Mouse (Mus musculus) kidney, adult 2 months (tissue): Measurements from ENCODE around the gene Nup107. TPM values are rescaled to one million over a fixed set of nuclear protein-coding genes. Genes with fewer than 3 reads are reported as not detected.
A peak's percentile ranks its signal among the peaks of the same experiment; 100 is the strongest.

Experiments used
- DNase-seq: peaks from one replicate; pipeline ENCODE4 v3.0.0; 2021
- H3K27ac ChIP-seq: fragments of 200-500 bp; 2 replicates; pipeline ENCODE4 v1.5.1; 2012; ENCODE audit warnings: low read depth, low read length, control low read depth, inconsistent platforms; ENCODE audit not compliant: insufficient read depth
- H3K27me3 ChIP-seq: fragments of 200-500 bp; replicated peaks from 2 replicates; pipeline ENCODE4 v1.6.1; 2012; ENCODE audit warnings: mild to moderate bottlenecking, moderate library complexity, low read length, inconsistent platforms; ENCODE audit not compliant: control insufficient read depth, insufficient read depth
- H3K36me3 ChIP-seq: fragments of 200-500 bp; 2 replicates; pipeline ENCODE4 v1.6.1; 2012; ENCODE audit warnings: mild to moderate bottlenecking, moderate library complexity, low read length, inconsistent platforms; ENCODE audit not compliant: control insufficient read depth, insufficient read depth
- H3K4me1 ChIP-seq: fragments of 200-500 bp; 2 replicates; pipeline ENCODE4 v1.6.1; 2011; ENCODE audit warnings: low read length; ENCODE audit not compliant: control insufficient read depth, insufficient read depth
- H3K4me3 ChIP-seq: fragments of 200-500 bp; 2 replicates; pipeline ENCODE4 v1.5.1; 2011; ENCODE audit warnings: mild to moderate bottlenecking, low read depth, low read length, control low read depth; ENCODE audit not compliant: insufficient read depth
- CTCF ChIP-seq: fragments of 200-500 bp; conservative IDR thresholded peaks from 2 replicates; pipeline ENCODE4 v1.5.1; 2011; ENCODE audit warnings: low read depth, mild to moderate bottlenecking, control low read depth, low read length, moderate library complexity, mixed read lengths; ENCODE audit not compliant: insufficient read depth, insufficient read length
- POLR2A ChIP-seq: fragments of 200-500 bp; IDR thresholded peaks from one replicate; pipeline ENCODE4 v1.6.1; 2011; ENCODE audit warnings: low read depth, low read length, control low read depth
- WGBS: fragments of 180-500 bp; shearing (Covaris S2); methylation state at CpG from one replicate; pipeline ENCODE4 v1.1.7; 2018; 5-methylcytosine and 5-hydroxymethylcytosine counted together
- polyA plus RNA-seq: library from polyadenylated mRNA; depleted of rRNA; stranded (reverse); fragments of >200 nt; gene quantifications from 2 replicates; pipeline ENCODE4 v1.2.3, GENCODE M21; 2012

Nup107 gene
- polyA plus RNA-seq, 1 experiment = 4.6 TPM

DNA sequence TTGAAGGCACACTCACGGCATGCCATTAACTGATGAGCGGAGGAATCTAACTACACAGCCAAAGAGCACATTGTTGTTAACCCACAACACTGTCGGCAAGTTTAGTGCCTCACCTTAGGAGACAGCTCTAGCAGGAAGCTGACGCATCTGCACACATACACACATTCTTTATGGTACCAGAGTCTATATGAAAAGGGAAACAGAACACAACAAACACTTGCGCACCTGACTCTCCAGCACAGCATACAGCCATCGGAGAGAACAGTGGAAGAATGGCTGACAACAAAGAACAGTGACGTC lies 24.4 kb downstream of the Nup107 start:
- no peaks in the 10 kb centered on the region; the same call in 1 of the 2 replicates for H3K4me1 ChIP-seq
- no peaks in the 10 kb centered on the region for H3K27me3 ChIP-seq
- H3K36me3 ChIP-seq = no peaks in the 10 kb centered on the region
- no peak overlapping the region for H3K4me3 ChIP-seq
- no peak for DNase-seq
- 88% methylated on average over 7 of the region's 7 CpGs for WGBS
- H3K27ac ChIP-seq = no peak overlapping the region
- no peak for TF ChIP-seq CTCF
- TF ChIP-seq POLR2A = no peak

DNA sequence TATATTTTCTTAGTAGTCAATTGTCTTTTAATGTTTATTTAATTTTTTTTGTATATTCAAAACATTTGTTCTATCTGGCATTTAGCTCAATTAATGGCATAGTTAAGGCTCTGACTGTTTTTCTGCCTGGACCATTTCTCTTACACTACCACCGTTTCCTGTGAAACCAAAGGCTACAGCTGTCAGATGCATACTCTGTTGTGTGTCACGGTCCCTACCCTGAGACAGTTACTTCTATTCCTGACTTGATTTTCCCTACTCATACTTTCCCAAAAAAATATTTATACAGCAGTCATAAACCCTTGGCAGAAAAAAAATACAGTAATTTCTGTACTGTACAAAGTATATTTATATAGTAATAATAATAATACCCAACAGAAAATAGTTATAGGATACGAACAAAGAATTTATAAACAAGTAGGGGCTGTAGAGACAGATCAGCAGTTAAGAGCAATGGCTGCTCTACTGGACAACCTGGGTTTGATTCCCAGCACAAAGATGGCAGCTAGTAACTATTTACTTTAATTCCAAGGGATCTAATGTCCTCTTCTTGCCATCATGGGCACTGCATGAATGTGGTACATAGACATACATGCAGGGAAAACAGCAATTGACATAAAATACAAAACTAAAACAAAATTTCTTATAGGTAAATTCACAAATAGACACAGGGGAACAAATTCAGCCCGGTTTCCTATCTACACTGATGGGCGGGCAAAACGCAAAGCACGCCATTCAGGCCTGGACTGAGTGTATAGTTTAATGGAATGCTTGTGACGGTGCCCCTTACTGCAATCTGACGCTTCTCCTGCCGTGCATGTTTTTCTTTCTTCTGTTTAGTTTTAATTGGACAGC lies 25.0 kb downstream of the Nup107 start:
- DNase-seq = no peak
- WGBS = 90% methylated on average over 10 of the region's 10 CpGs
- H3K4me1 ChIP-seq = no peaks in the 10 kb centered on the region; the same call in 1 of the 2 replicates
- H3K36me3 ChIP-seq = no peaks in the 10 kb centered on the region
- H3K27ac ChIP-seq = no peak overlapping the region
- H3K4me3 ChIP-seq = no peak overlapping the region
- H3K27me3 ChIP-seq = no peaks in the 10 kb centered on the region
- TF ChIP-seq POLR2A (no peak), CTCF (no peak)

DNA sequence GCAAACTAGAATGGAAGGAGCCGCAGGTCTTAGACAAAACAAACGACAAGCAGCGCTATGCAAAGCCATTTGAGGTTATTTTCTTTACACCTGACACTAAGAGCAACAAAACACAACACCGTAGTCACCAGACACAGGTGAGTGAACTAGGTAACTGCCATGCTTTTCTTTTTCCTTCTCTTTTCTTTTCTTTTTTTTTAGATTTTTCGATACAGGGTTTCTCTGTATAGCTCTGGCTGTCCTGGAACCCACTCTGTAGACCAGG lies 25.7 kb downstream of the Nup107 start:
- H3K4me1 ChIP-seq = no peaks in the 10 kb centered on the region; the same call in 1 of the 2 replicates
- no peaks in the 10 kb centered on the region for H3K27me3 ChIP-seq
- H3K27ac ChIP-seq = no peak overlapping the region
- TF ChIP-seq CTCF (no peak), POLR2A (no peak)
- no peaks in the 10 kb centered on the region for H3K36me3 ChIP-seq
- H3K4me3 ChIP-seq = no peak overlapping the region
- DNase-seq = no peak
- 81% methylated on average over 5 of the region's 5 CpGs for WGBS

DNA sequence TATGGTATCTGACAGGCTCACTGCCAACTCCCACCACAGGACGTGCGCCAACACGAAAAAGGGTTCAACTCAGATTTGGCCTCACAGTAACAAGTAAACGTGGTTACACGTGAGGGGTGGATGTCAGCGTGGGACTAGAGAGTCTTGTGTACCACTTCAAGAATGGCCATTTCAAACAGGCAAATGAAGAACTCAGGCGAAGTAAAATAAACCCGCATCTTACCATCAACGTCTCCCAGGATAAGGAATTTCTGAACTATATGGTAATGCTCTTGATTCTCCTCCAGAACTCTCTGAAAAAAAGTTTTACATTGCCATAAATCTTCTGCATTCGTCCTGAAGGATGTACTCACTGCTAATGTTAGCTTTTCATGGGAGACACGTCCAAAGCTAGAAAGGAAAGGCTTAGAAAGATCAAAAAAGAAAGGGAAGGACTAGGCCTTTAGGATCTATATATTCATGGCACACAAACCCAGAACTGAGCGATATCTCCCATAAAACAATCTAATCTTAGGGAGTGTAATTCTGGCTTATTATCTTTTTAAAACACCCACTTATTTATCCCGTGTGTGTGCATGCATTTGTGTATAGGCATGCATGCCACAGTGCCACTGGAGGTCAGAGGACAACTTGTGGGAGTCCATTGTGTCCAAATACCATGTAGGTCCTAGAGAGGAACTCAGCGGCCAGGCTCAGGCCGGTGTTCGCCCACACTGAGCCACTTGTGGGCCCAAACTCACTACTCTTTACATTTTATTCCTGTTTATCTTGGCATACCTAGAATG lies 26.2 kb downstream of the Nup107 start:
- no peak overlapping the region for H3K4me3 ChIP-seq
- H3K27ac ChIP-seq = no peak overlapping the region
- TF ChIP-seq CTCF (no peak), POLR2A (no peak)
- 88% methylated on average over 16 of the region's 16 CpGs for WGBS
- no peaks in the 10 kb centered on the region for H3K27me3 ChIP-seq
- DNase-seq = no peak
- H3K36me3 ChIP-seq = no peaks in the 10 kb centered on the region; the same call in 1 of the 2 replicates
- H3K4me1 ChIP-seq = no peaks in the 10 kb centered on the region; the same call in 1 of the 2 replicates

DNA sequence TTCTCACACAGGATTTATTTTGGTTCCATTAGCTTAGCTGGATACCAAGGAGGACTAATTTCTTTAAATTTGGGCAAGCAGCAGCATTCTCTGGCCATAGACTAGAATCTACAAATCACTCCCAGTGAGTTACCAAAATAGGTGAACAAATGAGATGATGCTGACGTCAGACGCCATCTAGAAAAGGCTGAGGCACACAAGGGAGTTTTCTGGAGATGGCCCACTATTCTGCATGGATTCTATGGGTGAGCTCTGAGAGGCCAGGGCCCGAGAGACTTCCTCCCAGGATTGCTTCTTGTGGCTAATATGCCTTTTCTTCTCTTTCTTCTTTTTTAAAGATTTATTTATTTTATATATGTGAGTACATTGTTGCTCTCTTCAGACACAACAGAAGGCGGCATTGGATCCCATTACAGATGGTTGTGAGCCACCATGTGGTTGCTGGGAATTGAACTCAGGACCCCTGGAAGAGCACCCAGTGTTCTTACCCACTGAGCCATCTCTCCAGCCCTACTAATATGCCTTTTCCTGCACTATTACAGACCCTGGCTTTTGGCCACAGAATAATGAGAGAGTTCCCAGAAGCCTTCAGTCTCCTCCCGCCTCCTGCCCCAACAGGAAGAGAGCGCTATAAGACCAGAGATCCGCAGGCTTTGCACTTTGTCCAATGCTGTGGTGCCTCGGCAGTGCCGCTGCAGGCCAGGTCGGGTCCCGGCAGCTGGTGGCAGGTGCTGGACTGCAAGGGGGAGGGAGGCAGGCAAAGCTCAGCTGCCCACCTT lies 27.2 kb downstream of the Nup107 start:
- no peaks in the 10 kb centered on the region; the same call in 1 of the 2 replicates for H3K4me1 ChIP-seq
- WGBS = 95% methylated on average over 11 of the region's 11 CpGs
- no peaks in the 10 kb centered on the region; the same call in 1 of the 2 replicates for H3K36me3 ChIP-seq
- no peak overlapping the region for H3K27ac ChIP-seq
- no peak overlapping the region for H3K4me3 ChIP-seq
- TF ChIP-seq POLR2A (no peak), CTCF (no peak)
- H3K27me3 ChIP-seq = no peaks in the 10 kb centered on the region
- DNase-seq = no peak

DNA sequence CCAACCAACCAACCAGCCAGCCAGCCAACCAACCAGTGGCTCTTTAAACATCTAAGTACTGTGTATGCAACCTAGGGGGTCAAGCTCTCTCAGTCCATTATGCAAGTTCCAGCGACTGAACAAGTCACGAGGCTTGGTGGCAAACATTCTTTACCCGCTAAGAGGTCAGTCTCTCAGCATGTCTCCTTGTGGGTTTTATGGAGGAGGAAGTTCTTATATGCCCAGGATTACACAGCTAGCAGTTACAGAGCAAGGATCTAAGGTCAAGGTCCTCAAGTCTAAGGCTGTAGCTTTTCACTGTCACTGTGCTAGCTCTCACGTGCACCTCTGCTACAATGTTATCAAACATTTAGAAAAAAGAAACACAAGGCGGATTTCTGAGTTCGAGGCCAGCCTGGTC lies 27.9 kb downstream of the Nup107 start:
- H3K4me3 ChIP-seq = no peak overlapping the region
- DNase-seq = peak; percentile 19
- no peak for TF ChIP-seq CTCF
- TF ChIP-seq POLR2A = no peak
- H3K27me3 ChIP-seq = no peaks in the 10 kb centered on the region
- H3K36me3 ChIP-seq = no peaks in the 10 kb centered on the region; the same call in 1 of the 2 replicates
- 63% methylated on average over 6 of the region's 6 CpGs for WGBS
- no peak overlapping the region for H3K27ac ChIP-seq
- no peaks in the 10 kb centered on the region; the same call in 1 of the 2 replicates for H3K4me1 ChIP-seq
